Mouse (Mus musculus) spleen, adult 12 weeks (tissue): ENCODE data around the gene Fam20b.
"Not testable (repeated sequence)": the region's sequence is repeated elsewhere in the genome, so short reads cannot be mapped to it uniquely, and the experiment has no call there.

ENCODE experiments used
- DNase-seq: peaks from one replicate; pipeline ENCODE4 v3.0.0; 2022; ENCODE audit warnings: low spot score

Fam20b gene

GRCm38 (mm10) chr1:156671921-156672320, 47.0 kb downstream of the Fam20b start:
- no peak for DNase-seq

GRCm38 (mm10) chr1:156669208-156669983, 49.5 kb downstream of the Fam20b start:
- DNase-seq: no peak

- DNase-seq: no peak
Measured at GRCm38 (mm10) chr1:156668602-156669001, 50.3 kb downstream of the Fam20b start.

- no peak for DNase-seq
Measured at GRCm38 (mm10) chr1:156667141-156667926, 51.6 kb downstream of the Fam20b start.

- DNase-seq: no peak
Measured at GRCm38 (mm10) chr1:156665777-156666176, 53.1 kb downstream of the Fam20b start.

GRCm38 (mm10) chr1:156660660-156661236, 58.1 kb downstream of the Fam20b start:
- DNase-seq: not testable (repeated sequence)

GRCm38 (mm10) chr1:156659906-156660659, 58.8 kb downstream of the Fam20b start:
- no peak for DNase-seq

- DNase-seq: no peak
Measured at GRCm38 (mm10) chr1:156658676-156659075, 60.2 kb downstream of the Fam20b start.

GRCm38 (mm10) chr1:156657523-156657922, 61.4 kb downstream of the Fam20b start:
- DNase-seq: no peak

GRCm38 (mm10) chr1:156654735-156655530, 64.0 kb downstream of the Fam20b start:
- no peak for DNase-seq

GRCm38 (mm10) chr1:156652189-156652822, 66.6 kb downstream of the Fam20b start:
- no peak for DNase-seq

- DNase-seq: no peak
Measured at GRCm38 (mm10) chr1:156650631-156651030, 68.3 kb downstream of the Fam20b start.

GRCm38 (mm10) chr1:156648705-156649104, 70.2 kb downstream of the Fam20b start:
- DNase-seq: no peak

- DNase-seq: no peak
Measured at GRCm38 (mm10) chr1:156645971-156646370, 72.9 kb downstream of the Fam20b start.

- no peak for DNase-seq
Measured at GRCm38 (mm10) chr1:156644780-156645523, 73.9 kb downstream of the Fam20b start.

GRCm38 (mm10) chr1:156644061-156644460, 74.8 kb downstream of the Fam20b start:
- no peak for DNase-seq

- DNase-seq: no peak
Measured at GRCm38 (mm10) chr1:156642813-156643212, 76.1 kb downstream of the Fam20b start.

GRCm38 (mm10) chr1:156641808-156642207, 77.1 kb downstream of the Fam20b start:
- no peak for DNase-seq

GRCm38 (mm10) chr1:156640577-156640976, 78.3 kb downstream of the Fam20b start:
- DNase-seq: no peak

GRCm38 (mm10) chr1:156639455-156639854, 79.4 kb downstream of the Fam20b start:
- no peak for DNase-seq
